Mouse (Mus musculus): Measurements from ENCODE around the gene Pdzrn4.

- no peak for TF ChIP-seq CTCF (IDR thresholded peaks at IDR 0.05; ENCODE audit: low read depth, low read length)
- no peak for TF ChIP-seq POLR2A (IDR thresholded peaks at IDR 0.05; ENCODE audit: insufficient read depth, low read length)
These were observed 20.0 kb downstream of the Pdzrn4 start for GRCm38 (mm10) chr15:92416658-92417057.
